Mouse (Mus musculus): ENCODE results near the gene Micu1. TPM values are rescaled to one million over a fixed set of nuclear protein-coding genes. Genes with fewer than 3 reads are reported as not detected.

Gene Micu1
- polyA plus RNA-seq, 1 experiment: 76.8 TPM

DNA sequence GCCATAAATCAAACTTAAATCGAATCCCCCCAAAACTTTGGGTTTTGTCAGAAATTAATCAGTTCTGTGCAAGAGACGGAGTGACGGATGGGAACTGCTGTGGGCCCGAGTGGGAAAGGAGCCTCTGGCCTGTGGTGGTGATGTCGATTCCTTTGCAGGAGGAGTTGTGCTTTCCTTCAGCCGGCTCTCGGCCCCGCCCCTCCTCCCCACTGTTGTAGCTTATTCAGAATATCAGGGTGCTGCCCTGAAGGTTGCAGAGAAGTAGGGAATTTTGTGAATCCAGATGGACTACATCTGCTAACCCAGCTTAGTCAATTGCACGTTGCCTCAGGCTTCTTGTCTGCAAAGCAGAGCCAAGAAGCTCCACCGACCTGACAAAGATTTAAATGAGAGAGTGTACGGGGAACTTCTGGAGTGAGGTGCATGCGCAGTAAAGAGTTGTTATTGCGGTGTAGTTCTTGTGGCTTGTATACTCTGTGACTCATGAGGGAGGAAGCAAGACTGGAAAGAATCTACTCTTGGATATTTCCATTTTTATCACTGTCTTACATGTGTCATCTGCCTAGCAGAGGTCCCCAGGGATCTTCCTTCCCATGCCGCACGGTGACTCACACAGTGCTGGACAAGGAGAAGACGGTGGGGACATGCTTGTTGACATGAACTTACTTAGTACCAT lies 123.0 kb downstream of the Micu1 start:
- Histone ChIP-seq H3K4me3 (replicated peaks; ENCODE audit: extremely low read depth, low read depth, low read length) (no peak overlapping the region), H3K4me1 (ENCODE audit: control insufficient read depth, insufficient read depth, low read length) (no peaks in the 10 kb centered on the region)
- 62% methylated on average over 16 of the region's 16 CpGs for WGBS
- no peak for DNase-seq
- no peak for TF ChIP-seq CTCF (IDR thresholded peaks at IDR 0.05; ENCODE audit: insufficient read depth, low read length)
- no peak for TF ChIP-seq POLR2A (IDR thresholded peaks at IDR 0.05; ENCODE audit: borderline replicate concordance, extremely low read depth, low read depth, low read length)

DNA sequence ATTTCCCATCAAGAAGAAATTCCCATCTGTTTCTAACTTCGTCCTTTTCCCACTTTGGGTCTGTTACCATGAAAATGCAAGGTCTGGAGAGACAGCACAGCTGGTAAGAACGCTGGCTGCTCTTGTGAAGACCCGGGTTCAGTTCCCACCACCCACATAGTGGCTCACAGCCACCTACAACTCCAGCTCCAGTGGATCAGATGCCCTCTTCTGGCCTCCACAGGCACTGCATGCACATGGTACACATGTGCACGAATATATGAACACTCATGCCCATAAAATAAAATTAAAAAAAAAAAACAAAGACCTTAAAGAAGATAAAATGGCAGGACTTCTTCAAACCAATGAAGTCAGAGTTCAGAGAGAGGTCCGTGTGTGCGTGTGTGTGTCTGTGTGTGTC lies 127.6 kb downstream of the Micu1 start:
- WGBS: 95% methylated on average over 6 of the region's 6 CpGs
- TF ChIP-seq CTCF (IDR thresholded peaks at IDR 0.05; ENCODE audit: insufficient read depth, low read length): 0 out of 2 replicates have a peak, but pooled peaks have one; percentile 5
- no peak for TF ChIP-seq POLR2A (IDR thresholded peaks at IDR 0.05; ENCODE audit: borderline replicate concordance, extremely low read depth, low read depth, low read length)
- no peak for DNase-seq
- no peak overlapping the region for H3K4me3 ChIP-seq (replicated peaks; ENCODE audit: extremely low read depth, low read depth, low read length)
- no peaks in the 10 kb centered on the region for H3K4me1 ChIP-seq (ENCODE audit: control insufficient read depth, insufficient read depth, low read length)

DNA sequence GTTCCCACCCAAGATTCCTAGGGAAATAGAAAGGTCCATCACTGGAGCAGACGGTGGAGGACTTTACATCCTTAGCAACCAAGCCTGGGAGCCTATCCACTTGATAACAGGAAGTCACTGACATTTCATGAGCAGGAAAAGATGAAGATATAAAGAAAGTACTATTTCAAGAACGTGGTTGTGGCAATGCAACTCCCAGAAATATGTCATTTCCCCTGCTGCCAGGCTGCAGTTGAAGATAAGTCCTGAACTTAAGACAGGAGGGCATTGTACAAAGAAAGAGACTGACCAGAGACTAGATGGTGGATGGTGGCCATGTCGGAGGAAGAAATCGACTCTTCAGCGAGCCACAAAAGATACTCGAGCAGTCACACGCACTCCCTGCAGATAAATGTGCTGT lies 129.7 kb downstream of the Micu1 start:
- no peaks in the 10 kb centered on the region for H3K4me1 ChIP-seq (ENCODE audit: control insufficient read depth, insufficient read depth, low read length)
- 50% methylated on average over 7 of the region's 7 CpGs for WGBS
- DNase-seq: no peak
- H3K4me3 ChIP-seq (replicated peaks; ENCODE audit: extremely low read depth, low read depth, low read length): no peak overlapping the region
- TF ChIP-seq CTCF (IDR thresholded peaks at IDR 0.05; ENCODE audit: insufficient read depth, low read length) (no peak), POLR2A (IDR thresholded peaks at IDR 0.05; ENCODE audit: borderline replicate concordance, extremely low read depth, low read depth, low read length) (no peak)

DNA sequence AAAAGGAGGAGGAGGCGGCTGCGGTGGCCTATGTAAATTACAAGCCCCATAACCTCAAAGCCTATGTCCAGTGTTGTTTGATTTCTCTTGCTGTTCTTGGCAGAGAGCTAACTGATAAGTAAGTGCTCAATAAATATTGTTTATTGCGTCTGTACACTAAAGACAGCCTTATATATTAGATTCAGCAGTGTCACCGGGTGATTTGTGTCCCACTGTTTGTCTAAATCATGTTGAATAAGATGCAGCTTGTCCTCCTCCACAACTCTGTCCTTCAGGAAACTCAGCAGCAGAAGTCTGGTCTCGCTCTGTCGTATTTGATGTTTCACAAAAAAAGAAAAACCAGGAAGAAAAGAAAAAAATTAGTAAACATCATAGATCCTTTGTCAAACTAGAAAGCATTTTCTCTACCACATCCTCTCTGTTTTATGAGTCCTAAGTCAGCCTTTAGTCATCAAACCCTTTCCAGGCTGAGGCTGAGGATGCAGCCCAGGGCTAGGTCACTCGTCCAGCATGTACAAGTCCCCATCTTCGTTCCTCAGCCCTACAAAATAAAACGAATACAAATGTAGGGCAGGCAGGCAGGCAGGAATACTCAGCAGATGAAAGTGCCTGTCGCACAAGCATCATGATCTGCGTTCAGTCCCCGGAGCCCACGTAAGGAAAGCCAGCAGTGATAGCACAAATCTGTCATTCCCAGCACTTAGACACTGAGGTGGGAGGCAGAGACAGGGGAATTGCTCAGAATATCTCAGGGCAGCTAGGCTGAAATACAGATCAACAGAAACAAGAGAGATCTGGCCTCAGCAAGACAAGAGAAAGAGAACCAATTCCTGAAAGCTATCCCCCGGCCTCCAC lies 133.3 kb downstream of the Micu1 start:
- H3K4me1 ChIP-seq (ENCODE audit: control insufficient read depth, insufficient read depth, low read length): no peaks in the 10 kb centered on the region
- TF ChIP-seq POLR2A (IDR thresholded peaks at IDR 0.05; ENCODE audit: borderline replicate concordance, extremely low read depth, low read depth, low read length): no peak
- no peak for TF ChIP-seq CTCF (IDR thresholded peaks at IDR 0.05; ENCODE audit: insufficient read depth, low read length)
- no peak overlapping the region for H3K4me3 ChIP-seq (replicated peaks; ENCODE audit: extremely low read depth, low read depth, low read length)
- DNase-seq: no peak
- WGBS: 83% methylated on average over 14 of the region's 14 CpGs

DNA sequence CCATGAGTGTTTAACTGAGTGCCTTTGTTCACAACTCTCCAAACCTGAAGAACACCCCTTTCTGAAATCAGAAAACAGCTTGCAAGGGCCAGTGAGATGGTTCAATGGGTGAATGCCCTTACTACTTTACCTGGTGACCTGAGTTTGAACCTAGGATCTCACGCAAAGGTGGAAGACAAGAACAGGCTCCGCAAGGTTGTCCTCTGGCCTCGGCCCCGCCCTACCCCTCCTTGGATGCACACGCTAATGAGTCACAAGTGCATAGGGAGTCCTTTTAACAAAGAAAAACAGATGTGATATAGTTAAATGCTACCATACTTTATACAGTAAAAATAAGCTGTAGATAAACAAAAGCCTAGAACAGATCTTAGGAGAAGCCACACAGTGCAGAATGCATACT lies 135.2 kb downstream of the Micu1 start:
- WGBS: 90% methylated on average over 5 of the region's 5 CpGs
- Histone ChIP-seq H3K4me3 (replicated peaks; ENCODE audit: extremely low read depth, low read depth, low read length) (no peak overlapping the region), H3K4me1 (ENCODE audit: control insufficient read depth, insufficient read depth, low read length) (no peaks in the 10 kb centered on the region)
- TF ChIP-seq POLR2A (IDR thresholded peaks at IDR 0.05; ENCODE audit: borderline replicate concordance, extremely low read depth, low read depth, low read length): no peak
- TF ChIP-seq CTCF (IDR thresholded peaks at IDR 0.05; ENCODE audit: insufficient read depth, low read length): no peak
- no peak for DNase-seq

DNA sequence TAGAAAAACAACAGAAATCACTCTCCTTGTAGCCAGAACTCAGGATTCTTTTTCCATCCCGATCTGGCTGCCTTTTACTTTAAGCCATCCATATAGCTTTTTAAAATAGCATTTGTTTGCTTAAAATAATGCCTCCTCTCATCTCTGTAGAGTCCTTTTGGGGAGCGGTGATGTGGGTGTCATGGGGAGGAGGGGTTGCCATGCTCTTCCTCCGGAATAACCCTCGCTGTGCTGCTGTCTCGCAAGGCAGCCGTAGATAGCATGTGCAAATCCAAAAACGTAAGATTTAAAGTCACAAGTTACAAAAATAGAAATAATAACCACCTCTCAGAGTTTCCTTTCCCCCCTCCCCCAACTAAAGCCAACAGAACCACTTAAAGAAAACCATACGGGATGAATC lies 139.2 kb downstream of the Micu1 start:
- TF ChIP-seq CTCF (IDR thresholded peaks at IDR 0.05; ENCODE audit: insufficient read depth, low read length) (no peak), POLR2A (IDR thresholded peaks at IDR 0.05; ENCODE audit: borderline replicate concordance, extremely low read depth, low read depth, low read length) (no peak)
- no peak for DNase-seq
- Histone ChIP-seq H3K4me1 (ENCODE audit: control insufficient read depth, insufficient read depth, low read length) (no peaks in the 10 kb centered on the region), H3K4me3 (replicated peaks; ENCODE audit: extremely low read depth, low read depth, low read length) (no peak overlapping the region)
- 95% methylated on average over 8 of the region's 8 CpGs for WGBS

DNA sequence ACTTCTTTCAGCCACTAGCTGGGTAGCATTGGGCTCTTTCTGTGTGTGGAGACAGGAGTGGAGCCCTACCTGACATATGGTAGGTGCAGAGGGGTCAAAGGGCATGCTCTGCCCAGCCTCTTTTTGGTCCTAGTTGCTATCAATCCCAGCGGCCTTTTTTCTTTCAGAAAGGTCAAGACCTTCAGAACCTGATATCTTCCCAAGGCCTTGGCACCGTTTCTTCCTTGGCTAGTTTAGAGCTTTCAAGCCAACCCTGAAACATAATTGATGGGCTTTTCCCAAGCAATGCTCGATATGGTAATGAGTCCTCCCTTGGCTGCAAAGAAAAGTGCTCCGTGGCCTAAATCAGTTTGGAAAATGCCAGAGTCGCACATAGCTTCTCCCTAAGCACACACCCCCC lies 140.8 kb downstream of the Micu1 start:
- Histone ChIP-seq H3K4me3 (replicated peaks; ENCODE audit: extremely low read depth, low read depth, low read length) (no peak overlapping the region), H3K4me1 (ENCODE audit: control insufficient read depth, insufficient read depth, low read length) (no peaks in the 10 kb centered on the region)
- 56% methylated on average over 5 of the region's 5 CpGs for WGBS
- TF ChIP-seq CTCF (IDR thresholded peaks at IDR 0.05; ENCODE audit: insufficient read depth, low read length): no peak
- TF ChIP-seq POLR2A (IDR thresholded peaks at IDR 0.05; ENCODE audit: borderline replicate concordance, extremely low read depth, low read depth, low read length): no peak
- no peak for DNase-seq

DNA sequence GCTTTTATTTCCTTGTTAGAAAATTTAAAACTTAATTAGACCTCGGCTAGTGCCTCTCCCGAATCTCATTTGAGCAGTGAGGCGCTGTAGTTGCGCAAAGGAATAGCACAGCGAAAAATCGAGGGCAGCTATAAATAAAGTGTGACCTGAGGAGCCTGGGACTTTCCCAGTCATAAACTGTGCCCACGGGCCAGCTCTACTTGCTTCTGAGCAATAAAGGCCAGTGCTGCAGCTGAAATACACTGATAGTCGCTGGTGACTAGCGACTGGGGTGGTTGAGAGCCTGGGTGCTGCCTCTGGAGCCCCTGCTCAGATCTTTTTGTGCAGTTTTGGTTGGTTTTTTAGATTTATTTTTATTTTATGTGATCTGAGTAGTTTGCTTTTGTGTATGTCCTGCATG lies 142.4 kb downstream of the Micu1 start:
- DNase-seq: no peak
- TF ChIP-seq CTCF (IDR thresholded peaks at IDR 0.05; ENCODE audit: insufficient read depth, low read length) (no peak), POLR2A (IDR thresholded peaks at IDR 0.05; ENCODE audit: borderline replicate concordance, extremely low read depth, low read depth, low read length) (no peak)
- H3K4me1 ChIP-seq (ENCODE audit: control insufficient read depth, insufficient read depth, low read length): no peaks in the 10 kb centered on the region
- H3K4me3 ChIP-seq (replicated peaks; ENCODE audit: extremely low read depth, low read depth, low read length): no peak overlapping the region
- 71% methylated on average over 9 of the region's 9 CpGs for WGBS

DNA sequence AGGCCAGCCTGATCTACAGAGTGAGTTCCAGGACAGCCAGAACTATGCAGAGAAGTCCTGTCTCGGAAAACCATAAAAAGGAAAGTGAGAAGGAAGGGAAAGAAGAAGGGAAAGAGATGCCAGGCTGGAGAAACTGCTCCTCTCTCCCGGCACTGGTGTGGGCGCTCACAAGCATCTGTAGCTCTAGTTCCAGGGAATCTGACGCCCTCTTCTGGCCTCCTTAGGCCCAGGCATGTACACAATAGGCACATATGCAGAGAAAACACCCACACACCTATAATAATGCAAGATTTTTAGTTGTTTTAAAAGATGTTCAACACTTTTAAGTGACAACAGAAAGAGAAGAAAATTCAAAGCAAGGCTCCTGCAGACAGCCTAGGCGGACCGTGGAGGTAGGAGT lies 144.1 kb downstream of the Micu1 start:
- Histone ChIP-seq H3K4me1 (ENCODE audit: control insufficient read depth, insufficient read depth, low read length) (no peaks in the 10 kb centered on the region), H3K4me3 (replicated peaks; ENCODE audit: extremely low read depth, low read depth, low read length) (no peak overlapping the region)
- WGBS: 84% methylated on average over 6 of the region's 6 CpGs
- TF ChIP-seq CTCF (IDR thresholded peaks at IDR 0.05; ENCODE audit: insufficient read depth, low read length) (no peak), POLR2A (IDR thresholded peaks at IDR 0.05; ENCODE audit: borderline replicate concordance, extremely low read depth, low read depth, low read length) (no peak)
- DNase-seq: no peak
